Mouse (Mus musculus) gastrocnemius, adult 18-20 months (tissue): ENCODE results near the gene Hcn1. TPM values are rescaled to one million over a fixed set of nuclear protein-coding genes. Genes with fewer than 3 reads are reported as not detected.
"Not testable (repeated sequence)": the region's sequence is repeated elsewhere in the genome, so short reads cannot be mapped to it uniquely, and the experiment has no call there.

ENCODE experiments used
- DNase-seq: peaks from one replicate; pipeline ENCODE4 v3.0.0; 2021; ENCODE audit warnings: low spot score
- total RNA-seq, 2 experiments: library from RNA; stranded (reverse); gene quantifications; 2 replicates each; pipeline ENCODE4 v1.2.3; 2021

Gene Hcn1
- total RNA-seq, 2 experiments from 2014 or later: 0.07 to 0.14 TPM

DNA sequence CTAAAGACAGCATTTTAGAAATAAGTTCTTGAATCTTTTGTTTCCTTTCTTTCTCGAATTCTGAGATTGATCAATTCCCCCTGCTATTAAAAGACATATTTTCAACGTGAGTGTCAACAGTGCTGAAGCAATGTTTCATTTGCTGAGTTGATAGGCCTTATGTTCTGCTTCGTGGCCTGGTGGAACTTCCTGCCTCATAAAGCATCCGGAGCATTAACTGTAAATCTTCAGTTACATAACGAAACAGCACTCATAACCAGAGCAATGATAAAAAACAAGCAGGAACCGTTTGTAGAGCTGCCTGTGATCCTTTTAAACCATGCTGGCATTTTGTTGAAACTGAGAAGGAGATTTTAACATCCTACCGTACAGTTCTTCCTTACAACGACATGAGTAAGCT lies 275.7 kb downstream of the Hcn1 start:
- DNase-seq: no peak

GRCm38 (mm10) chr13:117880471-117881225 lies 278.5 kb downstream of the Hcn1 start:
- no peak for DNase-seq

- DNase-seq: no peak
Observed at GRCm38 (mm10) chr13:117892076-117892475, 290.0 kb downstream of the Hcn1 start.

- DNase-seq: no peak
Observed at GRCm38 (mm10) chr13:117898052-117898451, 295.9 kb downstream of the Hcn1 start.

GRCm38 (mm10) chr13:117907801-117908200 lies 305.7 kb downstream of the Hcn1 start:
- DNase-seq: no peak

GRCm38 (mm10) chr13:117929734-117930133 lies 327.6 kb downstream of the Hcn1 start:
- no peak for DNase-seq

DNA sequence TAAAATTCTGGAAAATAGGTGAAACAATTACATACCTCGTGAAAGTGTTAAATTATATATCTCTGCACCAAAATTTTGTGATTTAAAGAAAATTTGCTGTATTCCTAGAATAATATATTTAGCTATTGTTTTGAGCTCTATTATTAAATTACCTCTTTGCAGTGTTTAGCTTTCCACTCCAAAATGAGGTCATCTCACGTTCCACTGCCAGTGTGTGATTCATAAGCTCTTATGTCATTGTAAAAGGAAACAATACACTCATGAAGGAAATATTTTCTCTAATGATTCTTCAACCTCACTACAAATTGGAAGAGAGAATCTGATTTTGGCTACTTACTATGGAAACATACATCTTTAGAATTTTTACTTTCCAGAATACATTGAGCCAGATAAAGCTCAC lies 329.6 kb downstream of the Hcn1 start:
- DNase-seq: peak; percentile 19

GRCm38 (mm10) chr13:117938761-117939160 lies 336.6 kb downstream of the Hcn1 start:
- no peak for DNase-seq

GRCm38 (mm10) chr13:117940536-117941280 lies 338.6 kb downstream of the Hcn1 start:
- no peak for DNase-seq

GRCm38 (mm10) chr13:117946843-117947242 lies 344.7 kb downstream of the Hcn1 start:
- no peak for DNase-seq

- DNase-seq: no peak
Observed at GRCm38 (mm10) chr13:117947704-117948376, 345.7 kb downstream of the Hcn1 start.

DNA sequence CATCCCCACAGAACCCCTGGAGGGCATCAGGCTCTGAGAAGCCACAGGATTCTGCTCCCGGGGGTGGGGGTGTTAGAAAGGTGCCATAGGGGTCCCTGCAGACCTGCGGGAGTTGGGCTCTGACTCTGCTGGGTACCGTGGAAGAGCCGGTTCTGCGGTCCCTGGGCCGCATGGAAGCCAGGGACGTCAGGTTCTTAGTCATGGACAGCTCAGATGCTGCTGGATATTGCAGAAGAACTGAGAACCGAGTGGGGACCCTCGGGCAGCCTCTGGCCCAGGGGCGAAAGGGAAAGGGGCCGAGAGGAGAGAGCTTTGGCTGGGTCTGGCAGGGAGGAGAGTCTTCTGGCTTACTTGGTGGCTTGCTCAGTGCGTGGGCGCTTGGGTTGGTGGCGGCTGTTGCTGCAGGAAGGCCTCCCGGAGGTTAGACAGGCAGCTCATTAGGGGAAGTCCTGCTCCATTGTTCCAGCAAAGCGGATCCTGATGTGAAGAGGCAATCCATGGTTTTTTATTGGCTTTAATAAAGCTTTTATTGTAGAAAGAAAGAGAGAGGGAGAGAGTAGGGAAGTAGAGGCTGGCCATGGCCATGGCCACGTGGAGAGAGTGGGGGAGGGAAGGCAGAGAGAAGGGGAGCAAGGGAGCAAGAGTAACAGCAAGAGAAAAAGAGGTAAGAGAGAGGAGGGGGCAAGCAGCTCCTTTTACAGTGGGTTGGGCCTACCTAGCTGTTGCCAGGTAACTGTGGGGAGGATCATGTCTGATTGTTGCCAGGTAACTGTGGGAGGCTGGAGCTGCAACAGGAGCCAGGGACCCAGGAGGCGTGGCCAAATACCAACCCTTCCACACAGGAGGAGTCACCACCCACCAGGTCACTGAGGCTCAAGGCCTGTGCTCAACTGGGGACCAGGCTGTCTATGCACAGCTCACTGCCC lies 356.6 kb downstream of the Hcn1 start:
- no peak for DNase-seq

- no peak for DNase-seq
Observed at GRCm38 (mm10) chr13:117964620-117965019, 362.5 kb downstream of the Hcn1 start.

- DNase-seq: no peak
Observed at GRCm38 (mm10) chr13:117975382-117975781, 373.3 kb downstream of the Hcn1 start.

GRCm38 (mm10) chr13:117975823-117976222 lies 373.7 kb downstream of the Hcn1 start:
- no peak for DNase-seq

- DNase-seq: no peak
Observed at GRCm38 (mm10) chr13:117984339-117984738, 382.2 kb downstream of the Hcn1 start.

DNA sequence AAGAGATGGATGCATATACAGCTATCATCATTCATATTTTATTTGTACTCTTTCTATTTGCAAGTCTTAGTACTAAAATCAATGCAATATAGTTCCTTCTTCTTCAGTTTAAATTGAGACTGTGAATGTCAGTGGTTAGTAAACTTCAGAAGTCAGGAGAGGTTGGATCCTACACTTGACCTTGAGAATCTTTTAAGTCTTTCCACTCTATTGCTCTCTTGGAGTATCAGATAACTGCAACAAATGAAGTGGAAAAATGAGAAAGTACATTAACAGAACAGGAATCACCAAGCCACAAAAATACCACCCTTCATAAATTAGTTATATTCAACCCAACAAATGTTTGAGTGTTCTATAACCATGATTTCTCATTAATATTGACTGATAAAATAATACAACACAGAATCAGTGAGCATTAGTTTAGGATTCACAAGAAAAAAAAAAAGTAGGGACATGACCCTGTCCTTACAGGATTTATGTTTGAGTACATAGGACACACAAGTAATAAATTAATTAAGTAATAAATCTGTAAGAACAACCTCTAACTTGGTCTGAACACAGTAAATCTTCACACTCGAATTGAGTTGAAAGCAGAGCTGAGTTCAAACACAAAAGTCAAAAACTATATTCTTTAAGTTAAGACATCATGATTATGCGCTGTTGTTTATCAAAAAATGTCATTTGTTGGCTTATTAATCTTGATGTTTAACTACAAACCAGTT lies 397.8 kb downstream of the Hcn1 start:
- no peak for DNase-seq

- no peak for DNase-seq
Observed at GRCm38 (mm10) chr13:118000538-118000937, 398.4 kb downstream of the Hcn1 start.

DNA sequence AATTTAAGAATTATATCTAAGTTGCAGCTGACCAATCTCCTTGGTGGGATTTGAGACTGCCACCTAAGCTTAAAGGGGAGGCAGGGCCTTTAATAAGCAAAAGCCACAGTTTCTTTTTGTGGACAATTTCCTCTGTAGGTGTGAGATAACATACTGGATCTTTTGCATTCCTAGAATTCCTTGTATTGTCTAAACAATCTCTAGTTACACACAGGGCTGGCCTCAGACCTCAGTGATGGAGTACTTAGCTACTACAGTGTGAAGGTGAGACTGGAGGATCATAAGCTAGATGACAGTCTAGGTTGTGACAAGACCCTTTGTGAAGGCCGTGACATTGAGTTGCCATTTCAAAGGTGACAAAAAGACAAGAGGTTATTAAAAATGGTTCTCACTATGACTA lies 419.1 kb downstream of the Hcn1 start:
- no peak for DNase-seq

- DNase-seq: not testable (repeated sequence)
Observed at GRCm38 (mm10) chr13:118022891-118023290, 420.8 kb downstream of the Hcn1 start.

GRCm38 (mm10) chr13:118023381-118023780 lies 421.3 kb downstream of the Hcn1 start:
- no peak for DNase-seq
